Comparison of ENCODE assay signal across 7 mouse cellular contexts in genomic region chr15:83148801-83149195, GRCm38 (mm10). TPM values are rescaled to one million over a fixed set of nuclear protein-coding genes. Genes with fewer than 3 reads are reported as not detected.
DNase-seq lines count a peak whose midpoint lies in the region; ATAC-seq and TF ChIP-seq lines count a peak whose summit lies in the region.

No protein-coding gene starts in this region.

- DNase-seq in left cerebral cortex, adult 2 months (ENCODE audit: extremely low spot score in 1 of 2, low spot score in 2 of 2) = no peak
- DNase-seq in left cerebral cortex, adult 11 months (ENCODE audit: low spot score) = no peak
- no peak for DNase-seq in midbrain, embryonic 14.5 days
- no peak for DNase-seq in layer of hippocampus, adult 8-10 months (ENCODE audit: low spot score in 2 of 2)
- DNase-seq in left cerebral cortex, postnatal 14 days (ENCODE audit: low spot score in 2 of 2) = no peak

- WGBS in embryonic facial prominence, embryonic 12.5 days = 1% methylated on average over 41 of the region's 41 CpGs
- WGBS in hindbrain, embryonic 16.5 days = under 1% methylated on average over 26 of the region's 41 CpGs
- WGBS in midbrain, embryonic 14.5 days = under 1% methylated on average over 39 of the region's 41 CpGs

- no peaks in the 10 kb centered on the region for H3K9me3 ChIP-seq in embryonic facial prominence, embryonic 12.5 days
- no peaks in the 10 kb centered on the region for H3K9me3 ChIP-seq in hindbrain, embryonic 16.5 days (ENCODE audit: control insufficient read depth, low read length)
- no peaks in the 10 kb centered on the region for H3K9me3 ChIP-seq in midbrain, embryonic 14.5 days (ENCODE audit: control insufficient read depth, low read length)

- H3K9ac ChIP-seq in embryonic facial prominence, embryonic 12.5 days = peak overlapping the region; percentile 84
- H3K9ac ChIP-seq in hindbrain, embryonic 16.5 days (ENCODE audit: low read depth, low read length) = peak overlapping the region; percentile 98
- peak overlapping the region; percentile 87 for H3K9ac ChIP-seq in midbrain, embryonic 14.5 days (replicated peaks; ENCODE audit: low read length)

- H3K4me2 ChIP-seq in embryonic facial prominence, embryonic 12.5 days (replicated peaks) = peak overlapping the region; percentile 85
- H3K4me2 ChIP-seq in hindbrain, embryonic 16.5 days (ENCODE audit: low read length) = peak overlapping the region; percentile 85
- H3K4me2 ChIP-seq in midbrain, embryonic 14.5 days (ENCODE audit: low read length) = peak overlapping the region; percentile 88

- peaks cover 18% of the 10 kb centered on the region for H3K4me1 ChIP-seq in embryonic facial prominence, embryonic 12.5 days
- H3K4me1 ChIP-seq in hindbrain, embryonic 16.5 days (ENCODE audit: control insufficient read depth, insufficient read depth, low read depth, low read length) = peaks cover 8% of the 10 kb centered on the region
- peaks cover 9% of the 10 kb centered on the region for H3K4me1 ChIP-seq in midbrain, embryonic 14.5 days (ENCODE audit: control insufficient read depth, insufficient read depth, low read length)

- H3K4me3 ChIP-seq in left cerebral cortex, adult 2 months = peak overlapping the region; percentile 70
- H3K4me3 ChIP-seq in embryonic facial prominence, embryonic 12.5 days = peak overlapping the region; percentile 71
- H3K4me3 ChIP-seq in hindbrain, embryonic 16.5 days (ENCODE audit: low read length) = peak overlapping the region; percentile 90
- H3K4me3 ChIP-seq in midbrain, embryonic 14.5 days (replicated peaks; ENCODE audit: low read depth, low read length) = peak overlapping the region; percentile 97

- intact Hi-C loops in left cerebral cortex, adult 2 months (cut with DNase I) = loop anchor here (1.0 to 2.0 kb wide), 2 partner anchors 24 to 26 kb away; partner anchors contain the start of genes Cyb5r3 and Rrp7a
- intact Hi-C loops in left cerebral cortex, postnatal 14 days (cut with DNase I) = no loop called here

- peak overlapping the region; percentile 98 for H3K27ac ChIP-seq in left cerebral cortex, adult 2 months
- peak overlapping the region; percentile 97 for H3K27ac ChIP-seq in embryonic facial prominence, embryonic 12.5 days
- peak overlapping the region; percentile 90 for H3K27ac ChIP-seq in hindbrain, embryonic 16.5 days (ENCODE audit: low read depth, low read length)
- H3K27ac ChIP-seq in midbrain, embryonic 14.5 days (replicated peaks; ENCODE audit: low read depth, low read length) = peak overlapping the region; percentile 99

- no peaks in the 10 kb centered on the region for H3K27me3 ChIP-seq in embryonic facial prominence, embryonic 12.5 days
- no peaks in the 10 kb centered on the region for H3K27me3 ChIP-seq in hindbrain, embryonic 16.5 days (replicated peaks; ENCODE audit: control insufficient read depth, insufficient read depth, low read length)
- no peaks in the 10 kb centered on the region for H3K27me3 ChIP-seq in midbrain, embryonic 14.5 days (ENCODE audit: control insufficient read depth, insufficient read depth, low read length)

- no peak; the same call in 1 of the 2 replicates for TF ChIP-seq CTCF in left cerebral cortex, adult 2 months (IDR thresholded peaks at IDR 0.05)

- peaks cover 26% of the 10 kb centered on the region for H3K36me3 ChIP-seq in embryonic facial prominence, embryonic 12.5 days
- peaks cover 11% of the 10 kb centered on the region for H3K36me3 ChIP-seq in hindbrain, embryonic 16.5 days (ENCODE audit: control insufficient read depth, insufficient read depth, low read length)
- H3K36me3 ChIP-seq in midbrain, embryonic 14.5 days (ENCODE audit: control insufficient read depth, insufficient read depth, low read length) = peaks cover 11% of the 10 kb centered on the region

- ATAC-seq in embryonic facial prominence, embryonic 12.5 days (ENCODE audit: insufficient number of reproducible peaks, insufficient read depth, low FRiP score, low TSS enrichment) = peak; percentile 80
- ATAC-seq in hindbrain, embryonic 16.5 days = peak; percentile 82
- ATAC-seq in midbrain, embryonic 14.5 days (ENCODE audit: low FRiP score, low TSS enrichment) = peak; percentile 81

RNA-seq across cellular contexts. Expression of gene Poldip3, which starts 0.4 kb away (rescaled TPM):
- total RNA-seq in left cerebral cortex, adult 2 months (2021) = 10 to 100 TPM; 86.5 to 95.1 TPM
- polyA plus RNA-seq in embryonic facial prominence, embryonic 12.5 days (2016; fragmentation: Nextera tagmentation; extraction: Ambion mirVana) = 169 and 172 TPM in 2 replicates
- 122 and 134 TPM in 2 replicates for polyA plus RNA-seq in hindbrain, embryonic 16.5 days (2015; fragmentation: Nextera tagmentation; extraction: Ambion mirVana)
- polyA plus RNA-seq in midbrain, embryonic 14.5 days (2014; fragmentation: Nextera tagmentation; extraction: Ambion mirVana) = 148 and 174 TPM in 2 replicates
- total RNA-seq in layer of hippocampus, adult 8-10 months (2022) = 10 to 100 TPM; 84.5 to 94.7 (median 92.1) TPM
- 10 to 100 TPM; 84.2 to 88.4 TPM for total RNA-seq in left cerebral cortex, postnatal 14 days (2021)

RNA-seq across cellular contexts. Expression of gene Cyb5r3, which starts 23.6 kb away (rescaled TPM):
- 10 to 100 TPM; 58.4 to 63.1 TPM for total RNA-seq in left cerebral cortex, adult 2 months (2021)
- 107 and 111 TPM in 2 replicates for polyA plus RNA-seq in embryonic facial prominence, embryonic 12.5 days (2016; fragmentation: Nextera tagmentation; extraction: Ambion mirVana)
- 130 and 163 TPM in 2 replicates for polyA plus RNA-seq in hindbrain, embryonic 16.5 days (2015; fragmentation: Nextera tagmentation; extraction: Ambion mirVana)
- 89.7 and 107 TPM in 2 replicates for polyA plus RNA-seq in midbrain, embryonic 14.5 days (2014; fragmentation: Nextera tagmentation; extraction: Ambion mirVana)
- total RNA-seq in layer of hippocampus, adult 8-10 months (2022) = 10 to 100 TPM; 70.0 to 98.9 (median 81.6) TPM
- 10 to 100 TPM; 67.9 to 69.6 TPM for total RNA-seq in left cerebral cortex, postnatal 14 days (2021)

RNA-seq across cellular contexts. Expression of gene Rrp7a, which starts 26.2 kb away (rescaled TPM):
- total RNA-seq in left cerebral cortex, adult 2 months (2021) = 100 to 1,000 TPM; 147 to 159 TPM
- polyA plus RNA-seq in embryonic facial prominence, embryonic 12.5 days (2016; fragmentation: Nextera tagmentation; extraction: Ambion mirVana) = 52.3 and 59.3 TPM in 2 replicates
- polyA plus RNA-seq in hindbrain, embryonic 16.5 days (2015; fragmentation: Nextera tagmentation; extraction: Ambion mirVana) = 78.2 and 93.9 TPM in 2 replicates
- 57.0 and 62.3 TPM in 2 replicates for polyA plus RNA-seq in midbrain, embryonic 14.5 days (2014; fragmentation: Nextera tagmentation; extraction: Ambion mirVana)
- 100 to 1,000 TPM; 126 to 141 (median 133) TPM for total RNA-seq in layer of hippocampus, adult 8-10 months (2022)
- total RNA-seq in left cerebral cortex, postnatal 14 days (2021) = 100 to 1,000 TPM; 131 to 151 TPM

RNA-seq across cellular contexts. Expression of gene Serhl, which starts 59.5 kb away (rescaled TPM):
- total RNA-seq in left cerebral cortex, adult 2 months (2021) = 10 to 100 TPM in 1 of 2 experiments, 1 to 10 TPM in 1; 9.0 to 10.2 TPM
- polyA plus RNA-seq in embryonic facial prominence, embryonic 12.5 days (2016; fragmentation: Nextera tagmentation; extraction: Ambion mirVana) = 56.2 and 57.8 TPM in 2 replicates
- 34.2 and 36.4 TPM in 2 replicates for polyA plus RNA-seq in hindbrain, embryonic 16.5 days (2015; fragmentation: Nextera tagmentation; extraction: Ambion mirVana)
- polyA plus RNA-seq in midbrain, embryonic 14.5 days (2014; fragmentation: Nextera tagmentation; extraction: Ambion mirVana) = 23.1 and 24.7 TPM in 2 replicates
- 10 to 100 TPM in 2 of 4 experiments, 1 to 10 TPM in 2; 8.5 to 13.7 (median 11.2) TPM for total RNA-seq in layer of hippocampus, adult 8-10 months (2022)
- 1 to 10 TPM; 8.9 to 9.9 TPM for total RNA-seq in left cerebral cortex, postnatal 14 days (2021)
